Mouse (Mus musculus) forebrain, embryonic 16.5 days (tissue): Measurements from ENCODE around the gene Mast2. TPM values are rescaled to one million over a fixed set of nuclear protein-coding genes. Genes with fewer than 3 reads are reported as not detected.
A peak's percentile ranks its signal among the peaks of the same experiment; 100 is the strongest.

Experiments
- ATAC-seq: fragments of 200-750 bp; cut with Nextera tagmentation; 2 replicates; pipeline ENCODE4 v1.8.0; 2017; ENCODE audit warnings: mild to moderate bottlenecking, moderate library complexity
- H3K27ac ChIP-seq: fragments of 300-500 bp; sonication (generic); 2 replicates; pipeline ENCODE4 v1.5.1; 2014; ENCODE audit warnings: low read length, control low read depth
- H3K27me3 ChIP-seq: fragments of 300-500 bp; sonication (generic); replicated peaks from 2 replicates; pipeline ENCODE4 v1.6.1; 2014; ENCODE audit warnings: low read length; ENCODE audit not compliant: control insufficient read depth, insufficient read depth
- H3K36me3 ChIP-seq: fragments of 300-500 bp; sonication (generic); 2 replicates; pipeline ENCODE4 v1.6.1; 2014; ENCODE audit not compliant: control insufficient read depth, insufficient read depth
- H3K4me1 ChIP-seq: fragments of 300-500 bp; sonication (generic); replicated peaks from 2 replicates; pipeline ENCODE4 v1.6.1; 2014; ENCODE audit warnings: low read length; ENCODE audit not compliant: control insufficient read depth, insufficient read depth
- H3K4me2 ChIP-seq: fragments of 300-500 bp; sonication (generic); 2 replicates; pipeline ENCODE4 v1.6.1; 2014; ENCODE audit warnings: mild to moderate bottlenecking, low read length, control low read depth
- H3K4me3 ChIP-seq: fragments of 300-500 bp; sonication (generic); replicated peaks from 2 replicates; pipeline ENCODE4 v1.5.1; 2014; ENCODE audit warnings: mild to moderate bottlenecking, low read length, control low read depth
- H3K9ac ChIP-seq: fragments of 300-500 bp; sonication (generic); replicated peaks from 2 replicates; pipeline ENCODE4 v1.6.1; 2014; ENCODE audit warnings: low read depth, low read length, control low read depth
- H3K9me3 ChIP-seq: fragments of 300-500 bp; sonication (generic); 2 replicates; pipeline ENCODE4 v1.6.1; 2016; ENCODE audit warnings: low read length; ENCODE audit not compliant: control insufficient read depth
- WGBS: fragments of 180-500 bp; shearing (Covaris S2); extraction: QIAGEN DNeasy Blood & Tissue Kit; methylation state at CpG from one replicate; pipeline ENCODE4 v1.1.7; 2014; 5-methylcytosine and 5-hydroxymethylcytosine counted together
- polyA plus RNA-seq: library from polyadenylated mRNA; unstranded; fragments of >200 nt; fragmentation: Nextera tagmentation; extraction: Ambion mirVana; gene quantifications from 2 replicates; pipeline ENCODE4 v1.2.1, GENCODE M21; 2015

The Mast2 gene
- polyA plus RNA-seq, 1 experiment from 2014 or later, result 57.3 TPM

DNA sequence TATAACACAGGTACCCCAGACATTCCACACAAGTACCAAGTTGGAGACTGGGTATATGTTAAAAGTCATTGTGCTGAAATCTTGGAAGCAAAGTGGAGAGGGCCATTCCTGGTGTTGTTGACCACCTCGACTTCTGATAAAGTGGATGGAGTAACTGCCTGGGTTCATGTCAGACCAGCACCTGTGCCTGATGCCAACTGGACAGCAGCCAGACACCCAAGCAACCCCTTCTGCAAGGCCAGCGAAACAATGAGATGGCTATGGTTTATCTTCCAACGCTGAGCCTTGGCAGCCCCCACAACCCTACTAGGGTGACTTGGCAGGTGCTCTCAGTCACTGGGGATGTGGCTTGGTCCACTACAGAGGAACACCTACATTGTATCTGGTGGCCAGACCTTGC is 42.8 kb downstream of the Mast2 start:
- ATAC-seq, result no peak

DNA sequence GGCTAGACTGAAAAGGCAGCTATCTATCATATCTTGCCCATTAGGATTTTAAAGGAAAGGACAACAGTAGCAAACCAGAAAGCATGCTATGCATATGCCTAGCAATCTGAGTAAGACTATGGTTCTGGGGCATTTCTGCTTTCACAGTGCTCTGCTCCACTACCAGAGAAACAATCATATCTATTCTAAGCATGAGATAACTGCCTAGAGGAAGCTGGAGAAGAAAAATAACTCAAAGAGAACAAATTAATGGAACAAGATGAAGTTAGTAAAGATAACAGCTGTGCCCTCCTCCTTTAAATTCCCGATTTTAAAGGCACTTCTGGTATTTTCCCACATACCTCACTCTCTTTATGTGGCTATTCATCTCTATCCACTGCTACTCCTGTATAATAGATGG is 51.0 kb downstream of the Mast2 start:
- no peak overlapping the region for H3K27ac ChIP-seq
- ATAC-seq, result no peak
- no peaks in the 10 kb centered on the region for H3K36me3 ChIP-seq
- H3K4me1 ChIP-seq, result no peaks in the 10 kb centered on the region
- 0 out of 2 replicates have a peak, but pooled peaks cover 2% of the 10 kb centered on the region for H3K9me3 ChIP-seq
- no peak overlapping the region for H3K4me2 ChIP-seq
- no peaks in the 10 kb centered on the region for H3K27me3 ChIP-seq
- WGBS, result 69% methylated on average over 1 of the region's 1 CpGs
- no peak overlapping the region for H3K4me3 ChIP-seq
- H3K9ac ChIP-seq, result no peak overlapping the region

More for the DNA sequence above, 42.8 kb downstream of the Mast2 start:
- Histone ChIP-seq H3K36me3 (peaks cover 4% of the 10 kb centered on the region; the same call in 1 of the 2 replicates), H3K4me2 (no peak overlapping the region), H3K4me3 (no peak overlapping the region), H3K9me3 (0 out of 2 replicates have a peak, but pooled peaks cover 2% of the 10 kb centered on the region), H3K27ac (no peak overlapping the region), H3K27me3 (no peaks in the 10 kb centered on the region), H3K4me1 (no peaks in the 10 kb centered on the region), H3K9ac (no peak overlapping the region)
- WGBS, result 96% methylated on average over 3 of the region's 3 CpGs

DNA sequence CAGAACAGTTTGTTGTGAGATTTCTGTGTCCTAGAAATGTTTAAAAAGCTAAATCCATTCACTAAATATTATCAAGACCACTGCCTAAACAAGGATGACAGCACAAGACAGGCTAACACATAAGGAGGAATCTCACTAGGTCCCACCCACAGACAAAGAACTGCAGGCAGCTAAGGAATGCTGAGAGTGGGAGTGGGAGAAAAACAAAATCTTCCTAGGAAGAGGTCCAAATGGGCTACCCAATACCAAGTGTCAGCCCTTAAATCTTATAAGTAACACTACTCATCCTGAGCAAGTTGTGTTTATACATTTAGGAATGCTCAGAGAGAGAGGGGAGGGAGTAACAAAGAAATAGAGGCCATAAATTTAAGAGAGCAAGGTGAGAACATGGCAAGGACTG is 52.6 kb downstream of the Mast2 start:
- Histone ChIP-seq H3K36me3 (no peaks in the 10 kb centered on the region), H3K4me2 (no peak overlapping the region), H3K9me3 (no peaks in the 10 kb centered on the region), H3K9ac (no peak overlapping the region), H3K27ac (no peak overlapping the region), H3K4me1 (peaks cover 3% of the 10 kb centered on the region; the same call in 1 of the 2 replicates), H3K27me3 (no peaks in the 10 kb centered on the region), H3K4me3 (no peak overlapping the region)
- no peak for ATAC-seq

DNA sequence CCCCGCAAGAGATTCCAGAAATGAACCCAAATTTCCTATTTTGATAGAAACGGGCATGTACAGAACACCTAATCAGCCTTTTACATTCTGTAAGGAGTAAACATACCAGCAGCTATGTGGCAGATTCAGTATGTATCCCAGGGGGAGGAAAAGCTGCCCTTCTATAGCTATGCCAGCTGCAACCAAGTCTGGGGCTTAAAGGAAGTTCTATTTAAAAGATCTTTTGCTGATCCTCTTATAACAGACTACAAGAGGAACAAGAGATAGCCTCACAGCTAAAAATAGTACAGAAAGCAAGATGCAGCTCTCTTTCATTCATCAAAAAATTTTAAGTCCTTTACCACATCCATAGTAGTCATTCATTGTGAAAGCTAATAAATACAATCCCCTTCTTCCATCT is 57.3 kb downstream of the Mast2 start:
- Histone ChIP-seq H3K27me3 (no peaks in the 10 kb centered on the region), H3K4me2 (no peak overlapping the region), H3K27ac (peak overlapping the region; percentile 52), H3K9ac (0 out of 2 replicates have a peak overlapping the region, but pooled peaks have one; percentile 1), H3K36me3 (no peaks in the 10 kb centered on the region), H3K4me1 (peaks cover 16% of the 10 kb centered on the region), H3K9me3 (no peaks in the 10 kb centered on the region), H3K4me3 (no peak overlapping the region)
- 67% methylated on average over 2 of the region's 2 CpGs for WGBS
- ATAC-seq, result peak; percentile 43; the same call in 1 of the 2 replicates

DNA sequence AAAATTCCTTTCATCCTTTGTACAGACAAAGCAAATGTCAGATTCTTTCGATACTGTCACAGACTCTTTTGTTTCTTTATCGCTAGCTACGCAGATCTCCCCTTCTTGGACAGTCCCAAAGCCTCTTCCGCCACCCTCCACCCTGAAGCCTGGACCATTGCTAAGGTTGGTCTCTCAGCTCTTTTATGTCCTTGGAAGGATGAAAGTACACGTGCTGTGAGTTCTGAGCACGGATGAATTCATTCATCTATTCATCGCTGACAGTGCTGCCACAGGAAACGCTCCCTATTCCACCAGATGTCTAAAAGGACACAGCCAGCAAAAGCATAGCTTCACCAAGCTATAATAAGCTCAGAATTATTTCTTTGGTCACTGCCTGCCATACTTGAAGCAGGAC is 58.0 kb downstream of the Mast2 start:
- peak overlapping the region; percentile 72 for H3K4me2 ChIP-seq
- peak overlapping the region; percentile 72 for H3K9ac ChIP-seq
- H3K4me3 ChIP-seq, result peak overlapping the region; percentile 47
- peak overlapping the region; percentile 95 for H3K27ac ChIP-seq
- H3K4me1 ChIP-seq, result peaks cover 16% of the 10 kb centered on the region
- peak; percentile 59 for ATAC-seq
- H3K36me3 ChIP-seq, result no peaks in the 10 kb centered on the region
- H3K27me3 ChIP-seq, result no peaks in the 10 kb centered on the region
- under 1% methylated on average over 8 of the region's 8 CpGs for WGBS
- no peaks in the 10 kb centered on the region for H3K9me3 ChIP-seq

DNA sequence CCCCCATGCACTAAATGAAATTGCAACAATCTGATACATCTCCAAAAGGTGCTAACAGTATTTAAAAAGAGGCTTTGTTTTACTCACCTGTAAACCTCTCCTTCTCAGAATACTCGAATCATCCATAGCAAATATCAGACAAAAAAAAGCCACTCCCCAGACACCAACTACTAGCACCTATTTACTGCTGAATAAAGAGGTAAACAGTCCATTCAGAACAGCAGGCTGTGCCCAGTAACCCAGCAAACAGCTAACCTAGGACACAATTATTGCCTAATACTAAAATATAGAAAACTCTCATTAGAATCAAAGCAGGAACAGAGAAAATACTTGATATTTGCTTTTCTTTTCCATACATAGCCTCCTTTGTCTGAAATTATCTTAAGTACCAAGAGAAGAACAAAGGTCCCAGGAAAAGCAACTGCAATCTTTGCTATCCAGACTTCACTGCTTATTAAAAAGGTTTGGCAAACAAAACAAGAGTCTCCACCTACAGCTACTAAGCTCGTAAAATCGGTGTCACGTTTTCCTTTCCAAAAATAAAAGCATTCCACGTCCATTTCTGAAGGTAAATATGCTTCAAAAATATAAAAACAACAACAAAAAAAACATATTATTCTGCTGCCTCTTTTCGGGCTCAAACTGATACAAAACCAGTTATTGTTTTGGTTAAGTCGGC is 58.6 kb downstream of the Mast2 start:
- Histone ChIP-seq H3K9ac (peak overlapping the region; percentile 72), H3K9me3 (no peaks in the 10 kb centered on the region), H3K36me3 (no peaks in the 10 kb centered on the region), H3K4me1 (peaks cover 16% of the 10 kb centered on the region), H3K27me3 (no peaks in the 10 kb centered on the region), H3K27ac (peak overlapping the region; percentile 95), H3K4me3 (peak overlapping the region; percentile 47), H3K4me2 (peak overlapping the region; percentile 72)
- no peak for ATAC-seq
- WGBS, result 14% methylated on average over 7 of the region's 7 CpGs

DNA sequence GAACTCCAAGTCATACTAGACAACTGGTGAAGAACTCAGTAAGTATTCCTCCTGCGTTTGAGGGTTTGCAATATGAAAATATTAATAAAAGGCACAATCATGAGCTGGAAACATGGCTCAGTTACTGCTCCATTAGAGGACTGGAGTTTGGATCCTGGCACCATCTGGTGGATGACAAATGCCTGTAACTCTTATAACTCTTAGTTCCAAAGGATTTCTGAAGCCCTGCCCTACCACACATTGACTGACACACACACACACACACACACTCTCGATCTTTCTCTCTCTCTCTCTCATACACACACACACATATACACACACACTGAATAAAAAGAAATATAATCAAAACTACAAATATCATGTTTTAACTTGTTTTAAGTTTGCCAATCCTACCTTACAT is 60.1 kb downstream of the Mast2 start:
- ATAC-seq, result peak; percentile 52
- 60% methylated on average over 2 of the region's 2 CpGs for WGBS
- peaks cover 16% of the 10 kb centered on the region for H3K4me1 ChIP-seq
- H3K27me3 ChIP-seq, result no peaks in the 10 kb centered on the region
- no peak overlapping the region for H3K9ac ChIP-seq
- no peak overlapping the region for H3K27ac ChIP-seq
- no peaks in the 10 kb centered on the region for H3K36me3 ChIP-seq
- peak overlapping the region; percentile 21 for H3K4me3 ChIP-seq
- H3K4me2 ChIP-seq, result peak overlapping the region; percentile 26
- no peaks in the 10 kb centered on the region for H3K9me3 ChIP-seq

DNA sequence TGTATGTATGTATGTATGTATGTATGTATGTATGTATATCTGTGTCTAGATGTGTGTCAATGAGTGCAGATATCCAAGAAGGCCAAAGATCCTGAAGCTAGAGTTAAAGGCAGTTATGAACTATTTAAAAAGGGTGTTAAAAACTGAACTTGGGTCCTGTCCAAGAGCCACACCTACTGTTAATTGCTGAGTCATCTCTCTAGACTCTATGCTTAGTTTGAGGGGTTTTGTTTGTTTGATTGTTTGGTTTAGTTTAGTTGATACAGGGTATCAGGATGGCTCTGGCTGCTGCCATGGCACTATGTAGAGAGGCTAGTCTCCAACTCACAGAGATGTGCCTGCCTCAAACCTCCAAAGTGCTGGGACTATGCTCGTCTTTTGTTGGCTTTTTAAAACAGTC is 61.3 kb downstream of the Mast2 start:
- H3K4me1 ChIP-seq, result peaks cover 16% of the 10 kb centered on the region

DNA sequence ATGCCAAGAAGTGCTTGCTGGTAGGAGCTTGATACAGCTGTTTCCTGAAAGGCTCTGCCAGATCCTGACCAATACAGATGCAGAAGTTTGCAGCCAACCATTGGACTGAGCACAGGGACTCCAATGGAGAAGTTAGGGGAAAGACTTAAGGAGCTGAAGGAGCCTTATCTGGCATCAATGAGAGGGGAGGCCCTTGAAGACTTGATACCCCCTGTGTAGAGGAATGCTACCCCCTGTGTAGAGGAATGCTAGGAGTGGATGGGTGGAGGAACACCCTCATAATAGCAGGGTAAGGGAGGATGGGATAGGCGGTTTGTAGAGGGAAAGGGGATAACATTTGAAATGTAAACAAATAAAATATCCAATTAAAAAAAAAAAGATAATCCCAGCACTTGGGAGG is 65.9 kb downstream of the Mast2 start:
- Histone ChIP-seq H3K27me3 (no peaks in the 10 kb centered on the region), H3K36me3 (no peaks in the 10 kb centered on the region), H3K9me3 (no peaks in the 10 kb centered on the region), H3K4me3 (no peak overlapping the region), H3K4me2 (no peak overlapping the region), H3K4me1 (peaks cover 8% of the 10 kb centered on the region), H3K9ac (no peak overlapping the region), H3K27ac (no peak overlapping the region)
- 45% methylated on average over 1 of the region's 1 CpGs for WGBS
- no peak for ATAC-seq

More for the DNA sequence above, 61.3 kb downstream of the Mast2 start:
- Histone ChIP-seq H3K4me3 (no peak overlapping the region), H3K4me2 (peak overlapping the region; percentile 34), H3K27me3 (no peaks in the 10 kb centered on the region), H3K9ac (no peak overlapping the region), H3K27ac (no peak overlapping the region), H3K36me3 (no peaks in the 10 kb centered on the region), H3K9me3 (no peaks in the 10 kb centered on the region)
- no peak for ATAC-seq
- 72% methylated on average over 1 of the region's 1 CpGs for WGBS
